ENCODE assay signal across 8 mouse cellular contexts in the genomic region with DNA sequence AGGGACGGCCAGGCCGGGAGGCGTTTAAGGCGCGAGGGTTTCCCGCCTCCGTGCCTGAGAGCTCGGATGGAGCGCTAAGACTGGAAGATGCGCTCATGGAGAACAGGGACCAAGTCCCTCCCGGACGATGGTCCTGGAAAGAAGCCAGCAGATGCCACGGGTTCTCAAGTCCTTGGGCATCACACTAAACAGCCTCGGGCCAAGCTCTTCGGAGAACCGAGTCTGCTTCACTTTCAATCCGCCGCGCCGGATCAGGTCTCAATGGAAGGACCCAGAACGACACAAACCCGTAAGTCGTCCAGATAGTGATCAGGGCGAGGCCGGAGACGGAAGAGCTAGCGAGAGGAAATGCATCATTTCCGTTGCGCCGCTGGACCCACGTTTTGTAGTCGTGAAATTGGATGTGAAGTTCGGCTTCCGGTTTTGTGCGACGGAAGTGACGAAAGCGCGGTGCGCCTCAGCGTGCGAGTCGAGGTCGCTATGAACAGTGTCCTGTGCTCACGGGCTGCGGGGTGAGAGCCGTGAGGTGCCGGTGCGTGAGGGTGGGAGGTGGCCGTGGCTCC. TPM values are rescaled to one million over a fixed set of nuclear protein-coding genes. Genes with fewer than 3 reads are reported as not detected.
DNase-seq lines count a peak whose midpoint lies in the region; ATAC-seq lines count a peak whose summit lies in the region.

A gene (plus strand): TSS at position 426 of the 563 bp plus-strand sequence.

- ATAC-seq in CD4-positive, CD25-positive, alpha-beta regulatory T cell, adult 4 months = peak; percentile 92
- peak; percentile 78 for ATAC-seq in heart, embryonic 14.5 days (ENCODE audit: insufficient number of reproducible peaks, insufficient read depth, low FRiP score, low read depth)
- peak; percentile 83 for ATAC-seq in liver, embryonic 13.5 days (ENCODE audit: low read depth)
- ATAC-seq in stomach, embryonic 16.5 days (ENCODE audit: insufficient read depth, low FRiP score) = peak; percentile 88

- peak within 1 kb of the TSS; percentile 68 to 87 for H3K27ac ChIP-seq in heart, embryonic 14.5 days (replicated peaks in 1 of 2; ENCODE audit: control insufficient read depth in 1 of 2, insufficient read depth in 1 of 2, low read depth in 2 of 2, low read length in 2 of 2)
- H3K27ac ChIP-seq in liver, embryonic 13.5 days = peak within 1 kb of the TSS; percentile 90
- peak within 1 kb of the TSS; percentile 88 for H3K27ac ChIP-seq in stomach, embryonic 16.5 days (ENCODE audit: low read length)

- H3K4me2 ChIP-seq in heart, embryonic 14.5 days (ENCODE audit: low read length) = peak within 1 kb of the TSS; percentile 99
- peak within 1 kb of the TSS; percentile 95 for H3K4me2 ChIP-seq in liver, embryonic 13.5 days
- H3K4me2 ChIP-seq in stomach, embryonic 16.5 days (ENCODE audit: low read depth, low read length) = peak within 1 kb of the TSS; percentile 96

- H3K9me3 ChIP-seq in heart, embryonic 14.5 days (ENCODE audit: control insufficient read depth, low read length) = no peaks in the 10 kb centered on the region
- no peaks in the 10 kb centered on the region for H3K9me3 ChIP-seq in liver, embryonic 13.5 days (replicated peaks)
- H3K9me3 ChIP-seq in stomach, embryonic 16.5 days (replicated peaks; ENCODE audit: control insufficient read depth, low read length) = no peaks in the 10 kb centered on the region

- no peaks in the 10 kb centered on the region for H3K36me3 ChIP-seq in heart, embryonic 14.5 days (ENCODE audit: control insufficient read depth, insufficient read depth, low read length)
- H3K36me3 ChIP-seq in liver, embryonic 13.5 days = 0 out of 2 replicates have a peak, but pooled peaks cover 3% of the 10 kb centered on the region
- H3K36me3 ChIP-seq in stomach, embryonic 16.5 days (ENCODE audit: control insufficient read depth, insufficient read depth, low read length) = no peaks in the 10 kb centered on the region

- H3K4me3 ChIP-seq in heart, embryonic 14.5 days (ENCODE audit: control insufficient read depth in 1 of 2, insufficient read depth in 1 of 2, low read depth in 1 of 2, low read length in 2 of 2) = peak within 1 kb of the TSS; percentile 87 to 96
- H3K4me3 ChIP-seq in liver, embryonic 13.5 days (replicated peaks) = peak within 1 kb of the TSS; percentile 85
- H3K4me3 ChIP-seq in stomach, embryonic 16.5 days (replicated peaks; ENCODE audit: low read length) = peak within 1 kb of the TSS; percentile 86

- under 1% methylated on average over 50 of the region's 50 CpGs for WGBS in heart, embryonic 14.5 days
- under 1% methylated on average over 50 of the region's 50 CpGs for WGBS in liver, embryonic 13.5 days (ENCODE audit: insufficient replicate concordance)
- under 1% methylated on average over 50 of the region's 50 CpGs for WGBS in stomach, embryonic 16.5 days

- H3K9ac ChIP-seq in heart, embryonic 14.5 days (ENCODE audit: low read length) = peak within 1 kb of the TSS; percentile 83
- peak within 1 kb of the TSS; percentile 87 for H3K9ac ChIP-seq in liver, embryonic 13.5 days
- peak within 1 kb of the TSS; percentile 79 for H3K9ac ChIP-seq in stomach, embryonic 16.5 days (ENCODE audit: low read length)

- peak; percentile 93 for DNase-seq in c-Kit-negative CD71-positive TER-119-positive erythroid progenitor cells, embryonic 14.5 days (ENCODE audit: low read depth, low spot score)
- peak; percentile 93 for DNase-seq in fibroblast of lung, adult 2 months (ENCODE audit: low read depth)
- peak; percentile 98 for DNase-seq in kidney, postnatal 14 days
- peak; percentile 92 for DNase-seq in liver, embryonic 13.5 days
- DNase-seq in neural tube, embryonic 10.5 days (ENCODE audit: extremely low spot score, low spot score) = peak; percentile 99

- H3K27me3 ChIP-seq in heart, embryonic 14.5 days (ENCODE audit: control insufficient read depth, insufficient read depth, low read length) = peaks cover 9% of the 10 kb centered on the region; the same call in 1 of the 2 replicates
- 0 out of 2 replicates have a peak, but pooled peaks cover 21% of the 10 kb centered on the region for H3K27me3 ChIP-seq in liver, embryonic 13.5 days
- H3K27me3 ChIP-seq in stomach, embryonic 16.5 days (ENCODE audit: control insufficient read depth, insufficient read depth, low read length) = no peaks in the 10 kb centered on the region

- peaks cover 8 to 25% of the 10 kb centered on the region in 2 experiments for H3K4me1 ChIP-seq in heart, embryonic 14.5 days (ENCODE audit: control insufficient read depth in 2 of 2, insufficient read depth in 2 of 2, low read length in 2 of 2)
- peaks cover 53% of the 10 kb centered on the region for H3K4me1 ChIP-seq in liver, embryonic 13.5 days (replicated peaks)
- H3K4me1 ChIP-seq in stomach, embryonic 16.5 days (ENCODE audit: control insufficient read depth, insufficient read depth, low read length) = peaks cover 18% of the 10 kb centered on the region

RNA-seq across cellular contexts. Expression of the gene that starts here (rescaled TPM):
- 10 to 100 TPM; 15.6 to 20.7 TPM for polyA plus RNA-seq in CD4-positive, CD25-positive, alpha-beta regulatory T cell, adult 4 months (2017; shearing (Covaris generic))
- polyA plus RNA-seq in heart, embryonic 14.5 days (2014; fragmentation: Nextera tagmentation; extraction: Ambion mirVana) = 22.5 and 25.1 TPM in 2 replicates
- polyA plus RNA-seq in liver, embryonic 13.5 days (2015; fragmentation: Nextera tagmentation; extraction: Ambion mirVana) = 23.8 and 27.3 TPM in 2 replicates
- polyA plus RNA-seq in stomach, embryonic 16.5 days (2015; fragmentation: Nextera tagmentation; extraction: Ambion mirVana) = 30.4 and 33.5 TPM in 2 replicates

Comparison
In these comparisons a context has a peak if more than half of its experiments do, and no peak if none do; other contexts are left out.
1. Peak in every context shown above with its lines: DNase-seq, ATAC-seq, H3K4me3 ChIP-seq and H3K27ac ChIP-seq.